Mouse (Mus musculus) layer of hippocampus, adult 9-10 months (tissue): Measurements from ENCODE around the gene Mthfsd.
A peak's percentile ranks its signal among the peaks of the same experiment; 100 is the strongest.
"Not testable (repeated sequence)": the region's sequence is repeated elsewhere in the genome, so short reads cannot be mapped to it uniquely, and the experiment has no call there.

Experiments
- DNase-seq: peaks from one replicate; pipeline ENCODE4 v3.0.0; 2022; ENCODE audit warnings: low spot score

Mthfsd gene

DNA sequence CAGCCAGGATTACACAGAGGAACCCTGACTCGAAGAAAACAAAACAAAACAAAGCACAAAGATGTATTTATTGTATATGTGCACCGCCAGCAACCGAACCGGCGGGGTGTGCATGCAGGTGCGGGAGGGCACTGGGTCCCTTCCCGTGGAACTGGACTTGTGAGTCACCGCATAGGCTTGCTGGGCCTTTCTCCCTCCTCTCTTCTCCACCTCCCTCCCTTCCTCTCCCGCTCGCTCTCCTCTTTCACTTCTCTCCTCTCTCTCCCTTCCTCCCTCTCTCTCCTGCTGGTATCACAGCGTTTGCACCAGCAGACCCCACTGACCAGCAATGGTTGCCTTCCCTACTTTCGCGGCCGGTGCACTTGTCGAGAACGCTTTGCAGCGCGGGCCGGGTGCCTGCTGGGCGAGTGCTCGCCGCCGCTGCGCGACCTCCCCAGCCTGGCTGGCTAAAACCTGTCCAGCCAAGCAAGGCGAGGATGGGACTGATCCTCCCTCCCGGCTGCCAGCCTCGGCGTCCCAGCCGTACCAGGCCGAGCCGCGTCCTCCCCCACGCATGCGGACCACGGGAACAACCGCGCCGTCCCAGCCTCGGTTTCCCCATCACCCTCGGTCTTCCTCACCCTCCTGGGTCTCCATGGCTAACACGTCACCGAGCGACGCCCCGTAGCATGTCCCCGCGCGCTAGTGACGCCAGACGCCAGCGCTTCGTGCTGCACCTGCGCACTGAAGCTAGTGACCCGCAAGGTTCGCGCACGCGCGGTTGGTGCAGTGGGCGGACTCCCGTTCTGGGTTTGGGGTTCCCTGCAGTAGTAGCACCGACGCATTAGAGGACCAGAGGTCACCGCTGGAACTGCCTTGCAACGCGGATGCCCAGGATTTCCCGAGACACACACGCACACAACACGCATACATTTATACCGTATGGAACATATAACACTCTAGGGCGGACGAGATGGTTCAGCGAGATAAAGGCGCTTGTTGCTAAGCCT, at the start of gene Mthfsd:
Mthfsd (minus strand) TSS at position 725 of the 989 bp plus-strand sequence.
- DNase-seq, result peak; percentile 92

- no peak for DNase-seq
Measured at GRCm38 (mm10) chr8:121156990-121157491, 48.8 kb upstream of the Mthfsd start.

DNA sequence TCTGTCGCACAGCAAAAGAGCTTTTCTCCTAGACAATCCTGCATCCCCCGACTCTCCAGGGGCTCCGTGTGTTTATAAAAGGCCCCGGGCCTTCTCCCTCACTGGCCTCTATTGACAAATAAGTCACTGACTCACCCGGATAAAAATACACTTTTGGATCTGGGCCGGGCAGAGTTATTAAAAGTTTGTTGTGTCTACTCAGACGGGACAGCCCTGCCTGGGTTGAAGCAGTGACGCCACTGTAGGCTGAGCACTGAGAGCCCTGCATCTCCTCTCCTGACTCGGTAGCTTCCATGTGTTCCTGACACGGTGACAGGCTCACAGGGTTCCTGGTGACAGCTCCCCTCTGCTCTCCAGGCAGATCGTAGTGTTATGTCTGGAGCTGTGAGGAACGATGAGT, 44.2 kb upstream of the Mthfsd start:
- no peak for DNase-seq

DNA sequence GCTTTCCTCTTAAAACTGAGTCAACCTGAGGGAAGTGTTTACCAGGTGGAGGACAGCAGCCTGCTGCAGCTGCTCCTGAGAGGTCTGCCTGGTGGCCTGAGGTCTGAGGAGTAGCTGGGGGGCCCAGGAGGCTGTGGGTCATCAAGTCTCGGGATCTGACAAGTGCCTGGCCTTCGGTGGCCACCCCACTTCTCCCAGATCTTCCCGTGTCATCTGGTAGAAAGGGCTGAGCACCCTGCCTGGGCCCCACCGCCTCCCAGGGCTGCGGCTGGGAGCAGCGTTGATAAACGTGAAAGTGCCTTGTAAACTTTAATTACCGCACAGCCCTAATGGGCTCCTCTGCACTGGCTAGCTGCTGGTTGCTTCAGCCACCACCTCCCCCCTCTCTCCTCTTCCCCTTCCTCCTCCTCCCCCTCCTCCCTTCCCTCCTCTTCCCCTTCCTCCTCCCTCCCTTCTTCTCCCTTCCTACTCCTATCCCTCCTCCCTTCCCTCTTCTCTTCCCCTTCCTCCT, 40.4 kb upstream of the Mthfsd start:
- DNase-seq, result no peak

GRCm38 (mm10) chr8:121145457-121146134, 37.4 kb upstream of the Mthfsd start:
- DNase-seq, result not testable (repeated sequence)

GRCm38 (mm10) chr8:121136856-121137255, 28.7 kb upstream of the Mthfsd start:
- no peak for DNase-seq

GRCm38 (mm10) chr8:121134512-121134911, 26.3 kb upstream of the Mthfsd start:
- no peak for DNase-seq

- DNase-seq, result no peak
Measured at GRCm38 (mm10) chr8:121134102-121134501, 25.9 kb upstream of the Mthfsd start.

DNA sequence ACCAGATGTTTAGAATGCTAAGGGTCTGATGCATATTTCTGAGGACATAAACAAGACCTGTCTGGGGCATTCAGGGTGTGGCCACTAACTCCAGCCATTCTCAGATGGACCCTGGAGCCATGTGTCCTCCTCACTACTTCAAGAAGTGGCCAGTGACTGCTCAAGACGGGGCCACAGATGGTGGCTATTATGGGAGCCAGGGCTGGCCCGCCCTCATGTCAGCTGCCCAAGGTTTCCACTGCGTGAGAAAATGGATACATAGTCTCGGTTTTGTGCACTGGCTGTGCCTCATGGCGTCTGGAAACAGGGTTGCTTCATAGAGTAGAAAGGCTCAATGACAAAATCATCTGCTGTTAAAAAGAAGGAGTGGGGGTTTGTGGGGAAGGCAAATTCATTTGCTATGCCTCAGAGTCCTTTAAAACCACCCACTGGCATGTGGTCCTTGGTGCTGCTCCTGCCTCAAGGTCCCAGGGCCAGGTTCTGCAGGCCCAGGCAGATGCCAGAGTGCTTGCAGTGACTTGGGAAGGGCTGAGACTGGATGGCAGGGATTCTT, 24.8 kb upstream of the Mthfsd start:
- DNase-seq, result no peak

DNA sequence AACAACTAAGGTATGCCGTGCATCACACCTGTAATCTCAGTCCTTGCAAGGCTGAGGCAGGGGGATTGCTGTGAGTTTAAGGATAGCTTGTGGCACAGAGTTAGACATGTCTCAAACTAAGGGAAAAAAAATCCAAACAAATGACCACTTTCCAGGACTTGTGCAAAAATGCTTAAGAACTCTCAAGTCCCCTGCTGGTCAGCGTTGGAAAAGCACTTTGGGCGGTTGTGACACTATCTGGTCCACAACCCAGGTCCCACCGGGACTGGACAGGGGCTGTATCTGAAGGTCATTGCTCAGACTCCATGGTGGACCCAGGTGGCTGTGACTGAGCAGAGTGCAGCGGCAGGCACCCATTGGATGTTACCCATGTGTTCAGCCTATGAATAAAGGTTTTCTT, 22.3 kb upstream of the Mthfsd start:
- no peak for DNase-seq

DNA sequence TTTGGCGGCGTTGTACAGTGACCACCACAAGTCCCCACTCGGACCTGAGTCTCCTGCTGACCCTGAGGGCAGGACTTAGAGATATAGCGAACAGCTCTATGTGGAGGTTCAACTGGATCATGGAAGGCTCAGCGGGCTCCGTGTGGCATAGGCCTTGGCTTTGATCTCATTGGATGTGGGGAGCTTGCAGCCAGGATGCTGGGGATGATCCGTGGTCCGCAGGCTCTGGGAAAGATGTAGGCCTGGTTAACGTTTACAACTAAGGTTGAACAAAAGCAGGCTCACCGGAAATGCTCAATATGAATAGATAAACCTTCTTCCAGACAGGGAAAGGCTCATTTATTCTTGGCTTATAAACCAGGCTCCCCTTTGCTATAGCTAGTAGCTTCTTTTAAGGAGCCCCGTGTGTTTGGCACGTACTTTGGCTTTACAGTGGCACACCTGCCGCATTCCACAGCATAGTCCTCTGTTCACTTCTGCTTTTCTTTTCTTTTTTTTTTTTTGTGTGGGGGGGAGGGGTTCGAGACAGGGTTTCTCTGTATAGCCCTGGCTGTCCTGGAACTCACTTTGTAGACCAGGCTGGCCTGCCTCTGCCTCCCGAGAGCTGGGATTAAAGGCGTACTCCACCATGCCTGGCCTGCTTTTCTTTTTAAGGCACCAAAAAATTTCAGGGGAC, 21.2 kb upstream of the Mthfsd start:
- DNase-seq, result no peak

- DNase-seq, result no peak
Measured at GRCm38 (mm10) chr8:121128531-121129264, 20.5 kb upstream of the Mthfsd start.

DNA sequence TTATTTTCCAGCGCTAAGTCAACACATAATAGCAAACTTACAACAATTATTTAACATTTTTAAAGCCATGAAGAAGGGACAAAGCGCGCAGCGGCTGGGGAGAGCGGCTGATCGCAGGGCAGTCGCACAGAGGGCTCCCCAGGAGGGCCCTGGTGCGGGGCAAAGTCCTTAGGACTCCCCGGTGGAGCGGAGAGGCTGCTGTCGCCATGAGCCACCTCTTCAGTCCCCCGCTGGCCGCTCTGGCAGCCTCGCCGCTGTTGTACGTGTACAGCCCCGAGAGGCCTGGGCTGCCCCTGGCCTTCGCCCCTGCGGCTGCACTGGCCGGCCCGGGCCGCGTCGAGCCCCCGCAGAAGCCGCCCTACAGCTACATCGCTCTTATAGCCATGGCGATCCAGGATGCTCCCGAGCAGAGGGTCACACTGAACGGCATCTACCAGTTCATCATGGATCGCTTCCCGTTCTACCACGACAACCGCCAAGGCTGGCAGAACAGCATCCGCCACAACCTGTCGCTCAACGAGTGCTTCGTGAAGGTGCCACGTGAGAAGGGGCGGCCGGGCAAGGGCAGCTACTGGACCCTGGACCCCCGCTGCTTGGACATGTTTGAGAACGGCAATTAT, 19.7 kb upstream of the Mthfsd start, which contains the start of gene Foxl1:
Foxl1 (plus strand) TSS at position 185 of the 620 bp plus-strand sequence.
- no peak for DNase-seq

DNA sequence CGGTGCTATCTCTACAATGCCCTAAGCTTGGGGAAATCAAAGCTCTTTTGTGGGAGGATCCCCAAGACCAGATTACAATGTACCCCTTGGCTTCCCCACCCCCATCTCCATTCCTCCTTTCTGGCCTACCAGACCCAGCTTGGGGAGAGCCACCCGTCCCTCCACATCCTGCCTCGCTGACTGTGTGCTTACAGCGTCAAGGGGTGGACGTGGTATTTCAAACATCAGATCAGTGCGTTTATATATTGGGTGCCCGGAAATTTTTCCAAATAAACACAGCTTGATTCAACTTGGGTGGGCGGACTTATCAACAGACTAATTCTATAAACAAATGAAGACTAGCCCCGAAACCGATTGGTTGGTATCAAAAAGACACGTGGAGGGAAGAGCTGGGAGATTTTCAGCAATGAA, 19.1 kb upstream of the Mthfsd start:
- no peak for DNase-seq

DNA sequence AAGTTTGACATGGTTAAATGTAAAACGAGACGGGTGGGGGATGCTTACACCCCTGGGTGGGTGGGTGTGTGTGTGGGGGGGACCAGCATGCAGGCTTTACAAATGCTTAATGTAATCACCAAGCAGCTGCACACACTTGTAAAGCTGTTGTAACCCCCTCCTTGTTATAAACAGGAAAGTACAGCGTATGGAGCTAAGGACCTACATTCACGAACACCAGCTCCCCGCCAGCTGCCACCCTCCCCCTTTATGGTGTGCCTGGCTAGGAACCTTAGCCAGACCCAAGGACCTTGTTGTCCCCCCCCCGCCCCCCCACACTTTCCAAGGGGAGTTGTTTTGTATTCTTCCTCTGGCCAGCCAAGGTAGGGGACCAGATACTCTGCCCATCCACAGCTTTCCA, 18.5 kb upstream of the Mthfsd start:
- DNase-seq, result no peak

GRCm38 (mm10) chr8:121126191-121126590, 18.0 kb upstream of the Mthfsd start:
- DNase-seq, result no peak

DNA sequence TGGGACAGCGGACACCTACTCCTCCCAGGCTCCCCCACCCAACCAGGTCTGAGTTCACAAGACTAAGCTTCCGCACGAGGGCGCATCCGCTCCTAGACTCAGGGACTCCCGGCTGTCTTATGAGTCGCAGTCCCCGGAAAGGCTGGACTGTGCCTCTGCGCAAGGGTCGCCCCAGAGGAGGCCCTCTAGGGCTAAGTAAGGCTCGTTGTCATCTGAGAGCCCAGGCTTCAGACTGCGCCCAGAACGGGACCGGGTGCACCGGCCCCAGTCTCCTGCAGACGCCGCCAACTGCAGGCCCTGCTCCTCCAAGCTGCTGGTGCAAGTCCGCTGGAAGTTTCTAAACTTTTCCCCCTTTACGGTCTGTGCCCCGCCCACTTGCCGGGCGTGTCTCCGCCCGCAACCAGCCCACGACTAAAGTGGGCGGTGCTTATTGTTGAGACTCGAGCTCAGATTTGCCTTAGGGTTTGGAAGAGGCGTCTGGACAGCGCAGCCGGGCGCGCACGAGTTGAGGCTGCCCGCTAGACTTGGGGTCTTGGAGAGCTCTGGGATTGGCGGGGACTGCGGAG, 17.2 kb upstream of the Mthfsd start:
- DNase-seq, result no peak

- DNase-seq, result no peak
Measured at GRCm38 (mm10) chr8:121124547-121125239, 16.5 kb upstream of the Mthfsd start.

GRCm38 (mm10) chr8:121123113-121123512, 14.9 kb upstream of the Mthfsd start:
- no peak for DNase-seq

DNA sequence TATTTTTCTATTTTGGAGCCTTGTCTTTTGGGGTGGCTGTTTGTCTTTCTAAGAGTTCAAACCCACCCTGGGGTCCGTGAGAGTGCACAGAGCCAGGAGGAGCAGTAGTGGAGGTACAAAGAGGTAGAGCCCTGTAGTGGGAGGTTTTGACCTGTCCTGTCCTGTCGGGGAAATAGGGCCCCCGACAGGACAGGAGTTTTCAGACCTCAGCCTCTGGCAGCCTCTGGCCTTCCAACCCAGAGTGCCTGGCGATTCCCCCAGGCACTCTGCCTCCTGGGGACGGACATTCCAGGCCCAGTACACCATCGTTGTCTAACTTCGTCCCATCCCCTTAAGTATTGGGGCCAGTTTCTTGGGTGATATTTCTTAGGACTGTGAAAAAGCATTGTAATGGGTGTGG, 14.2 kb upstream of the Mthfsd start:
- no peak for DNase-seq
